Mouse (Mus musculus) liver, postnatal 0 days (tissue): ENCODE data around the gene Rgs6. TPM values are rescaled to one million over a fixed set of nuclear protein-coding genes. Genes with fewer than 3 reads are reported as not detected.

Experiments used
- ATAC-seq: fragments of 200-750 bp; cut with Nextera tagmentation; 2 replicates; pipeline ENCODE4 v1.8.0; 2017; ENCODE audit warnings: mild to moderate bottlenecking, moderate library complexity
- DNase-seq: peaks from one replicate; pipeline ENCODE4 v3.0.0-alpha.2; 2016
- H3K27ac ChIP-seq: fragments of 300-500 bp; sonication (generic); 2 replicates; pipeline ENCODE4 v1.5.1; 2014; ENCODE audit warnings: antibody characterized with exemption, moderate library complexity, mild to moderate bottlenecking, low read depth
- H3K27me3 ChIP-seq: fragments of 300-500 bp; sonication (generic); 2 replicates; pipeline ENCODE4 v1.6.1; 2014; ENCODE audit warnings: low read length, control low read depth, mixed read lengths; ENCODE audit not compliant: insufficient read depth
- H3K36me3 ChIP-seq: fragments of 300-500 bp; sonication (generic); replicated peaks from 2 replicates; pipeline ENCODE4 v1.6.1; 2014; ENCODE audit warnings: mild to moderate bottlenecking, control low read depth, low read length, moderate library complexity, mixed read lengths; ENCODE audit not compliant: insufficient read depth
- H3K4me1 ChIP-seq: fragments of 300-500 bp; sonication (generic); 2 replicates; pipeline ENCODE4 v1.6.1; 2014; ENCODE audit warnings: antibody characterized with exemption, mild to moderate bottlenecking, control low read depth; ENCODE audit not compliant: insufficient read depth
- H3K4me2 ChIP-seq: fragments of 300-500 bp; sonication (generic); 2 replicates; pipeline ENCODE4 v1.6.1; 2014; ENCODE audit warnings: low read depth, mild to moderate bottlenecking, low read length, moderate library complexity, mixed read lengths
- H3K4me3 ChIP-seq: fragments of 300-500 bp; sonication (generic); 2 replicates; pipeline ENCODE4 v1.5.1; 2014; ENCODE audit warnings: low read depth, low read length
- H3K9ac ChIP-seq: fragments of 300-500 bp; sonication (generic); replicated peaks from 2 replicates; pipeline ENCODE4 v1.6.1; 2014; ENCODE audit warnings: mild to moderate bottlenecking, moderate library complexity
- H3K9me3 ChIP-seq: fragments of 300-500 bp; sonication (generic); 2 replicates; pipeline ENCODE4 v1.6.1; 2016; ENCODE audit warnings: mild to moderate bottlenecking, control low read depth, low read length, mixed read lengths
- CTCF ChIP-seq: sonication (generic); IDR thresholded peaks from 2 replicates; pipeline ENCODE4 v1.5.1; 2016; ENCODE audit warnings: antibody characterized with exemption, low read depth
- EP300 ChIP-seq: IDR thresholded peaks from 2 replicates; pipeline ENCODE4 v1.6.1; 2016; ENCODE audit warnings: antibody characterized with exemption, low read depth, mild to moderate bottlenecking
- WGBS: fragments of 180-500 bp; shearing (Covaris S2); extraction: QIAGEN DNeasy Blood & Tissue Kit; methylation state at CpG from one replicate; pipeline ENCODE4 v1.1.7; 2014; ENCODE audit not compliant: insufficient replicate concordance; 5-methylcytosine and 5-hydroxymethylcytosine counted together
- polyA plus RNA-seq: library from polyadenylated mRNA; unstranded; fragments of >200 nt; fragmentation: Nextera tagmentation; extraction: Ambion mirVana; gene quantifications from 2 replicates; pipeline ENCODE4 v1.2.1, GENCODE M21; 2015

Rgs6 gene
- polyA plus RNA-seq, 1 experiment from 2014 or later, result 0.09 TPM

- H3K27ac ChIP-seq, result no peak overlapping the region
- H3K9ac ChIP-seq, result no peak overlapping the region
- H3K4me1 ChIP-seq, result peaks cover 12% of the 10 kb centered on the region
- no peaks in the 10 kb centered on the region; the same call in 1 of the 2 replicates for H3K27me3 ChIP-seq
- DNase-seq, result peak; percentile 75
- H3K4me3 ChIP-seq, result no peak overlapping the region
- no peaks in the 10 kb centered on the region for H3K9me3 ChIP-seq
- no peak for TF ChIP-seq EP300
- TF ChIP-seq CTCF, result peak; percentile 92
- no peak overlapping the region for H3K4me2 ChIP-seq
- H3K36me3 ChIP-seq, result no peaks in the 10 kb centered on the region
- peak; percentile 42 for ATAC-seq
- 34% methylated on average over 5 of the region's 5 CpGs for WGBS
These were observed 526.4 kb downstream of the Rgs6 start for GRCm38 (mm10) chr12:83114396-83115053.

DNA sequence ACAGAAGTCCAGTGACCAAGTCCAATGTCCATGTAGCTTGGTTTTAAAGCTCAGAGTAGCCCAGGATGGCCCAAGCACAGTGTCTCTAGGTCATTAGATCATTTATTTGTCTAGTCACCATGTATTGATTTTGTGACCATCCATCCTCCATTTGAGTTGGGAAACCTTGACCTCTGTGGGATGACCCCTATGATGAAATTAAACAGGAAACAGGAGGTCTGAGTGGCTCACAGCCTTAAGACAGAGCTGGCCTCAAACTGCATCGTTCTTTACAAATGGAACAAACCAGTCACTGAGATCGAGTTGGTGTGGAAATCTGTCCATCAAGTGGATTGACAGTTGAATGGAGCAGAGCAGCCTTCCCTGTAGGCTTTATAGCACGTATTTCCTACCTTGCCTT is 536.0 kb downstream of the Rgs6 start:
- Histone ChIP-seq H3K4me3 (no peak overlapping the region), H3K27me3 (no peaks in the 10 kb centered on the region), H3K36me3 (no peaks in the 10 kb centered on the region), H3K9ac (no peak overlapping the region), H3K9me3 (no peaks in the 10 kb centered on the region), H3K4me1 (no peaks in the 10 kb centered on the region; the same call in 1 of the 2 replicates), H3K4me2 (no peak overlapping the region), H3K27ac (no peak overlapping the region)
- TF ChIP-seq EP300 (no peak; the same call in 1 of the 2 replicates), CTCF (no peak)
- peak; percentile 76 for ATAC-seq
- DNase-seq, result no peak
- 24% methylated on average over 3 of the region's 3 CpGs for WGBS

GRCm38 (mm10) chr12:83125284-83125683 is 537.2 kb downstream of the Rgs6 start:
- 72% methylated on average over 4 of the region's 4 CpGs for WGBS
- Histone ChIP-seq H3K4me1 (no peaks in the 10 kb centered on the region; the same call in 1 of the 2 replicates), H3K27me3 (no peaks in the 10 kb centered on the region), H3K4me2 (no peak overlapping the region), H3K36me3 (no peaks in the 10 kb centered on the region), H3K27ac (no peak overlapping the region), H3K9ac (no peak overlapping the region), H3K9me3 (no peaks in the 10 kb centered on the region), H3K4me3 (no peak overlapping the region)
- ATAC-seq, result no peak
- no peak for TF ChIP-seq CTCF
- no peak for TF ChIP-seq EP300
- no peak for DNase-seq

GRCm38 (mm10) chr12:83126923-83127322 is 538.8 kb downstream of the Rgs6 start:
- no peak for ATAC-seq
- H3K9me3 ChIP-seq, result no peaks in the 10 kb centered on the region
- H3K36me3 ChIP-seq, result no peaks in the 10 kb centered on the region
- no peak overlapping the region for H3K4me2 ChIP-seq
- H3K9ac ChIP-seq, result no peak overlapping the region
- no peaks in the 10 kb centered on the region for H3K27me3 ChIP-seq
- 78% methylated on average over 7 of the region's 7 CpGs for WGBS
- no peak overlapping the region for H3K27ac ChIP-seq
- TF ChIP-seq CTCF (no peak), EP300 (no peak)
- H3K4me3 ChIP-seq, result no peak overlapping the region
- no peaks in the 10 kb centered on the region; the same call in 1 of the 2 replicates for H3K4me1 ChIP-seq
- no peak for DNase-seq

DNA sequence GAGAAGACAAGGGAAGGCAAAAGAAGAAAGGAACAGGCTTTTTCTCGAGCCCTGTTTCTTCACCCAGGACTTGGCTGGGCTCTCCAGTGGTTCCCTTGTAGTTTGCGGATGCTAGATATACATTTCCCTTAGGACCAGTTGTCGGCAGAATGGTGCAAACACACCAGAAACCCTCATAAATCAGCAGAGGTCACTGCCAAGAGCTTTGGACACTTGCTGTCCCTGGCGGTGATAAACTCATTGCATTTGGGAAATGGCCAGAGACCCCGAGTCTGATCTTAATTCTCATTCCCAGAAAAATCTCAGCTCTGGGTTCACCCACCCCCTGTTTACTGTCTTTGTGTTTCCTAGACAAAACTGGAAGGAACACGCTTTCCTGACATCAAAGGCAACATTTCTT is 539.9 kb downstream of the Rgs6 start:
- no peak overlapping the region for H3K27ac ChIP-seq
- no peaks in the 10 kb centered on the region; the same call in 1 of the 2 replicates for H3K4me1 ChIP-seq
- no peak for DNase-seq
- H3K27me3 ChIP-seq, result no peaks in the 10 kb centered on the region
- no peak for ATAC-seq
- no peaks in the 10 kb centered on the region for H3K36me3 ChIP-seq
- 55% methylated on average over 6 of the region's 6 CpGs for WGBS
- H3K4me3 ChIP-seq, result no peak overlapping the region
- no peak overlapping the region for H3K9ac ChIP-seq
- no peaks in the 10 kb centered on the region for H3K9me3 ChIP-seq
- no peak overlapping the region for H3K4me2 ChIP-seq
- TF ChIP-seq EP300 (no peak), CTCF (no peak)

- Histone ChIP-seq H3K9ac (no peak overlapping the region), H3K36me3 (no peaks in the 10 kb centered on the region), H3K4me1 (no peaks in the 10 kb centered on the region; the same call in 1 of the 2 replicates), H3K27ac (no peak overlapping the region), H3K9me3 (no peaks in the 10 kb centered on the region), H3K4me2 (no peak overlapping the region), H3K4me3 (no peak overlapping the region), H3K27me3 (no peaks in the 10 kb centered on the region)
- 81% methylated on average over 2 of the region's 3 CpGs for WGBS
- no peak for ATAC-seq
- no peak for TF ChIP-seq EP300
- no peak for TF ChIP-seq CTCF
- DNase-seq, result no peak
These were observed 540.5 kb downstream of the Rgs6 start for GRCm38 (mm10) chr12:83128606-83129005.
